Mouse (Mus musculus): ENCODE measurements at regions not wholly inside any gene's neighbourhood (a gene's known extent, or its start where the extent isn't known, plus 50 kb on each side); places are given as distances from the start of the nearest gene placed in this dataset.

DNA sequence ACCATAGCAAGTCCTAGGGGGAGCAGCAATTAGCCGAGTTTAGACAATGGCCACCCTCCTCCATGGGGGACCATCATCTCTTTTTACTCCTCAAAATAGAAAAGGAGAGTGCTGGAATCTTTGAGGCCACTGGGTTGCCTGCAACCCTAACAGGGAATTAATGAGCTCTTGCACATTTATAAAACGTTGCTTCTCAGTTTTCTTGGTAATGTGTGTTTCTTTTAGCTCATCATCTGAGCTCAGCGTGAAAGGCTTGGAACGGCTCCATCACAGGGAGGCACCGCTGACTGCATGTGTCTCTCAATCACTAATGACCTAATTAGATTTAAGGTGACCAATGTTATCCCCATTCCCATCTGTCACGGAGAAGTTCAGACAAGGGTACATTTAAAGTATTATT is 595.9 kb downstream of the Tmem132b start:
- TF ChIP-seq TCF12 (IDR thresholded peaks at IDR 0.05; ENCODE audit: low read depth, low read length) (no peak), JUND (conservative IDR thresholded peaks at IDR 0.05; ENCODE audit: low read depth, low read length) (no peak), KAT2A (IDR thresholded peaks at IDR 0.05; ENCODE audit: insufficient replicate concordance, low read length) (no peak)

Measured in CH12.LX (cell line).